Mouse (Mus musculus) MEL (cell line): ENCODE data around the gene Galnt10. TPM values are rescaled to one million over a fixed set of nuclear protein-coding genes. Genes with fewer than 3 reads are reported as not detected.
A peak's percentile ranks its signal among the peaks of the same experiment; 100 is the strongest.

Experiments used
- DNase-seq: peaks from one replicate; pipeline ENCODE4 v3.0.0; 2011; ENCODE audit warnings: low read depth, low spot score
- H3K27ac ChIP-seq: 2 replicates; pipeline ENCODE4 v1.5.1; 2012; ENCODE audit warnings: low read depth, mild to moderate bottlenecking, control low read depth, low read length, moderate library complexity; ENCODE audit not compliant: control insufficient read depth
- H3K27me3 ChIP-seq, 2 experiments: fragments of 150-350 bp in 1 of 2; sonication (generic) in 1 of 2; 2 replicates each; pipeline ENCODE4 v1.6.1; 2012; ENCODE audit warnings: low read length in 2 of 2, mild to moderate bottlenecking in 2 of 2, improper control_type of control experiment in 1 of 2, moderate library complexity in 1 of 2; ENCODE audit not compliant: insufficient read depth in 2 of 2, control insufficient read depth in 1 of 2
- H3K36me3 ChIP-seq, 2 experiments: 2 replicates each; pipeline ENCODE4 v1.6.1; 2012 to 2014; ENCODE audit warnings: low read length in 2 of 2, improper control_type of control experiment in 1 of 2, inconsistent platforms in 1 of 2, mild to moderate bottlenecking in 1 of 2; ENCODE audit not compliant: insufficient read depth in 2 of 2, control insufficient read depth in 1 of 2
- H3K4me1 ChIP-seq, 2 experiments: fragments of 150-350 bp in 1 of 2; sonication (generic) in 1 of 2; 2 replicates each; pipeline ENCODE4 v1.6.1; 2012; ENCODE audit warnings: low read length in 2 of 2, improper control_type of control experiment in 1 of 2, mild to moderate bottlenecking in 1 of 2; ENCODE audit not compliant: insufficient read depth in 2 of 2, control insufficient read depth in 1 of 2
- H3K4me3 ChIP-seq, 2 experiments: fragments of 150-350 bp in 1 of 2; sonication (generic) in 1 of 2; 2 replicates each; pipeline ENCODE4 v1.5.1; 2012; ENCODE audit warnings: low read depth in 2 of 2, low read length in 2 of 2, mild to moderate bottlenecking in 2 of 2, moderate library complexity in 2 of 2, control low read depth in 1 of 2, improper control_type of control experiment in 1 of 2; ENCODE audit not compliant: control insufficient read depth in 1 of 2, insufficient read depth in 1 of 2
- H3K79me2 ChIP-seq: 2 replicates; pipeline ENCODE4 v1.6.1; 2012; ENCODE audit warnings: mild to moderate bottlenecking, low read length, moderate library complexity; ENCODE audit not compliant: control insufficient read depth, poor library complexity, insufficient read depth
- H3K9ac ChIP-seq: 2 replicates; pipeline ENCODE4 v1.6.1; 2012; ENCODE audit warnings: low read depth, mild to moderate bottlenecking, control low read depth, low read length, moderate library complexity; ENCODE audit not compliant: control insufficient read depth, poor library complexity, severe bottlenecking
- H3K9me3 ChIP-seq: fragments of 150-350 bp; sonication (generic); replicated peaks from 2 replicates; pipeline ENCODE4 v1.6.1; 2012; ENCODE audit warnings: mild to moderate bottlenecking, low read length, improper control_type of control experiment, moderate library complexity; ENCODE audit not compliant: insufficient read depth
- CHD2 ChIP-seq: IDR thresholded peaks from 2 replicates; pipeline ENCODE4 v1.6.1; 2011; ENCODE audit warnings: low read length, improper control_type of control experiment
- E2F4 ChIP-seq: IDR thresholded peaks from 2 replicates; pipeline ENCODE4 v1.6.1; 2011; ENCODE audit warnings: low read depth, low read length, improper control_type of control experiment, borderline replicate concordance
- ELF1 ChIP-seq: IDR thresholded peaks from 2 replicates; pipeline ENCODE4 v1.6.1; 2014; ENCODE audit warnings: low read depth, mild to moderate bottlenecking, inconsistent platforms, low read length, improper control_type of control experiment, moderate library complexity
- EP300 ChIP-seq, 2 experiments: IDR thresholded peaks; 2 replicates each; pipeline ENCODE4 v1.6.1; 2011; ENCODE audit warnings: improper control_type of control experiment in 2 of 2, low read length in 2 of 2, low read depth in 1 of 2, mild to moderate bottlenecking in 1 of 2
- ETS1 ChIP-seq: IDR thresholded peaks from 2 replicates; pipeline ENCODE4 v1.6.1; 2012; ENCODE audit warnings: low read depth, mild to moderate bottlenecking, inconsistent platforms, low read length, improper control_type of control experiment, moderate library complexity
- GABPA ChIP-seq: IDR thresholded peaks from 2 replicates; pipeline ENCODE4 v1.6.1; 2012; ENCODE audit warnings: low read depth, mild to moderate bottlenecking, inconsistent platforms, low read length, improper control_type of control experiment, moderate library complexity
- HCFC1 ChIP-seq: IDR thresholded peaks from 2 replicates; pipeline ENCODE4 v1.6.1; 2012; ENCODE audit warnings: low read depth, mild to moderate bottlenecking, inconsistent platforms, low read length, improper control_type of control experiment, moderate library complexity
- JUND ChIP-seq: IDR thresholded peaks from 2 replicates; pipeline ENCODE4 v1.6.1; 2011; ENCODE audit warnings: low read depth, mild to moderate bottlenecking, improper control_type of control experiment, low read length
- KAT2A ChIP-seq: conservative IDR thresholded peaks from 2 replicates; pipeline ENCODE4 v1.6.1; 2012; ENCODE audit warnings: low read depth, low read length, improper control_type of control experiment, inconsistent platforms
- MAX ChIP-seq: IDR thresholded peaks from 2 replicates; pipeline ENCODE4 v1.6.1; 2011; ENCODE audit warnings: low read length, improper control_type of control experiment
- MAZ ChIP-seq: IDR thresholded peaks from 2 replicates; pipeline ENCODE4 v1.6.1; 2012; ENCODE audit warnings: low read depth, mild to moderate bottlenecking, inconsistent platforms, low read length, improper control_type of control experiment
- MXI1 ChIP-seq: IDR thresholded peaks from 2 replicates; pipeline ENCODE4 v1.6.1; 2011; ENCODE audit warnings: mild to moderate bottlenecking, low read depth, low read length, improper control_type of control experiment
- MYB ChIP-seq: IDR thresholded peaks from 2 replicates; pipeline ENCODE4 v1.6.1; 2011; ENCODE audit warnings: mild to moderate bottlenecking, low read depth, low read length, improper control_type of control experiment
- MYC ChIP-seq: IDR thresholded peaks from 2 replicates; pipeline ENCODE4 v1.6.1; 2011; ENCODE audit warnings: low read depth, mild to moderate bottlenecking, low read length, improper control_type of control experiment, moderate library complexity
- NELFE ChIP-seq: IDR thresholded peaks from 2 replicates; pipeline ENCODE4 v1.6.1; 2011; ENCODE audit warnings: low read depth, low read length, improper control_type of control experiment
- POLR2A ChIP-seq, 2 experiments: IDR thresholded peaks; 2 replicates each; pipeline ENCODE4 v1.6.1; 2011 to 2012; ENCODE audit warnings: low read length in 2 of 2, mild to moderate bottlenecking in 2 of 2, control low read depth in 1 of 2, improper control_type of control experiment in 1 of 2, low read depth in 1 of 2, moderate library complexity in 1 of 2; ENCODE audit not compliant: control insufficient read depth in 1 of 2, insufficient read depth in 1 of 2, poor library complexity in 1 of 2
- POLR2AphosphoS2 ChIP-seq: IDR thresholded peaks from 2 replicates; pipeline ENCODE4 v1.6.1; 2011; ENCODE audit warnings: low read length, improper control_type of control experiment
- RCOR1 ChIP-seq: IDR thresholded peaks from 2 replicates; pipeline ENCODE4 v1.6.1; 2012; ENCODE audit warnings: low read depth, mild to moderate bottlenecking, inconsistent platforms, low read length, improper control_type of control experiment
- SIN3A ChIP-seq: IDR thresholded peaks from 2 replicates; pipeline ENCODE4 v1.6.1; 2012; ENCODE audit warnings: low read length, improper control_type of control experiment, inconsistent platforms
- SMC3 ChIP-seq: IDR thresholded peaks from 2 replicates; pipeline ENCODE4 v1.6.1; 2011; ENCODE audit warnings: low read depth, low read length, improper control_type of control experiment
- TAL1 ChIP-seq: IDR thresholded peaks from 2 replicates; pipeline ENCODE4 v1.6.1; 2012; ENCODE audit warnings: mild to moderate bottlenecking, inconsistent platforms, low read length, moderate library complexity, mixed read lengths
- TBP ChIP-seq: IDR thresholded peaks from 2 replicates; pipeline ENCODE4 v1.8.0; 2011; ENCODE audit warnings: low read depth, low read length, improper control_type of control experiment
- TCF12 ChIP-seq: IDR thresholded peaks from 2 replicates; pipeline ENCODE4 v1.6.1; 2014; ENCODE audit warnings: low read depth, mild to moderate bottlenecking, inconsistent platforms, low read length, improper control_type of control experiment, moderate library complexity
- UBTF ChIP-seq: IDR thresholded peaks from 2 replicates; pipeline ENCODE4 v1.6.1; 2012; ENCODE audit warnings: low read depth, mild to moderate bottlenecking, inconsistent platforms, low read length, improper control_type of control experiment, moderate library complexity, borderline replicate concordance; ENCODE audit not compliant: insufficient read depth
- ZKSCAN1 ChIP-seq: IDR thresholded peaks from 2 replicates; pipeline ENCODE4 v1.6.1; 2012; ENCODE audit warnings: low read depth, mild to moderate bottlenecking, inconsistent platforms, low read length, improper control_type of control experiment, moderate library complexity
- ZMIZ1 ChIP-seq: IDR thresholded peaks from 2 replicates; pipeline ENCODE4 v1.6.1; 2012; ENCODE audit warnings: low read depth, mild to moderate bottlenecking, inconsistent platforms, low read length, improper control_type of control experiment, moderate library complexity
- ZNF384 ChIP-seq: IDR thresholded peaks from 2 replicates; pipeline ENCODE4 v1.6.1; 2012; ENCODE audit warnings: low read depth, mild to moderate bottlenecking, inconsistent platforms, low read length, improper control_type of control experiment
- polyA plus RNA-seq, 2 experiments: library from polyadenylated mRNA; stranded (reverse) in 1 of 2; unstranded in 1 of 2; fragments of >175 nt in 1 of 2; fragments of >200 nt in 1 of 2; gene quantifications; 2 replicates each; pipeline versions ENCODE4 v1.2.1 to v1.2.4; 2012; ENCODE audit warnings: low replicate concordance in 2 of 2, low read depth in 1 of 2; ENCODE audit not compliant: insufficient read length in 2 of 2, insufficient read depth in 1 of 2, missing spikeins in 1 of 2
- total RNA-seq: library from RNA; depleted of rRNA; stranded (reverse); fragments of 300-350 nt; gene quantifications from 2 replicates; pipeline ENCODE4 v1.2.3, GENCODE M21; 2012

The Galnt10 gene
- total and polyA plus RNA-seq, 3 experiments: 26.7 to 27.4 TPM; not detected in 1

DNA sequence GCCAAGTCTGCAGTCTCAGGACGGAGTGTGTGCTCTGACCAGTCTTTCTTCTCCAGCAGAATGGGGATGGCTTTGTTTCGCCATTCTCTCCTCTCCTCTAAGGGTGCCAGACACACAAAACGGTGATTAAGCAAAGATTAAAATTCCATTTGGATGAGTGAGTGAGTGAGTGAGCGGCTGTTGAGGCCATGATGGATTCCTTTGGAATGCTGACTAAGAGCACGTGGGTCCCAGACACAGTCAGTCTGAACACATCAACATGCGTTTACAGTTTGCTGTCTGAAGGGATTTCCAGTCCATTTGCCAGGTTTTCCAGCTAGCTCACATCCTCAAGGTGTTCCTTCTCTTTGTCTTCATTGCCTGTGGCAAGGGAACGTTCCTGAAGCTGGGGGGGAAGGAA is 74.4 kb downstream of the Galnt10 start:
- Histone ChIP-seq H3K79me2 (no peaks in the 10 kb centered on the region), H3K27me3 (no peaks in the 10 kb centered on the region)
- DNase-seq: no peak
- TF ChIP-seq JUND (no peak), SIN3A (no peak), HCFC1 (no peak), ZKSCAN1 (no peak), E2F4 (no peak), TAL1 (no peak), NELFE (no peak), KAT2A (no peak)
- TF ChIP-seq, all 39 proteins: peak for 0
- no peak overlapping the region for H3K27ac ChIP-seq
- H3K4me1 ChIP-seq: no peaks in the 10 kb centered on the region
- H3K4me3 ChIP-seq: no peak overlapping the region
- no peaks in the 10 kb centered on the region for H3K36me3 ChIP-seq
- no peak overlapping the region for H3K9ac ChIP-seq
- H3K9me3 ChIP-seq: no peaks in the 10 kb centered on the region

DNA sequence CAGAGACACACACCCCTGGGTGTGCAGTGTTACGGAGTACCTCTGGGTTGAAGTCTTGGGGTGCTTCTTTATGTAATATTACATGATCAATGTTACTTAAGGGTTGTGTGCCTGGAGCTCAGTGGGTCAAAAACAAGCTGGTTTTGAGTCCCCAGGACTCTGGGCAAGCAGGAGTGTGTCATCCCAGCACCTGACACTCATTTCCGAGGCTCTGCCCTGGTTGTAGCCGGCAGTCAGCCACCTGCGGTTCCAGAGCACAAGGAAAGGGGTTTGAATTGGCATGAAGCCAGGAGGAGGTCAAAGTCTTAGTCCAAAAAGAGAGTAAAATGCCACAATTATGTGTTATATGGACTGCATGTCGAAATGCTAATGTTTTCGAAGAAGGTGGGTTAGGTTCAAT is 74.8 kb downstream of the Galnt10 start:
- H3K9me3 ChIP-seq: no peaks in the 10 kb centered on the region
- H3K9ac ChIP-seq: no peak overlapping the region
- no peak overlapping the region for H3K4me3 ChIP-seq
- TF ChIP-seq JUND (no peak), MAZ (no peak), MAX (no peak), TCF12 (no peak), MYB (no peak)
- H3K4me1 ChIP-seq: no peaks in the 10 kb centered on the region
- no peaks in the 10 kb centered on the region for H3K79me2 ChIP-seq
- no peak for DNase-seq
- no peaks in the 10 kb centered on the region for H3K27me3 ChIP-seq
- H3K27ac ChIP-seq: no peak overlapping the region
- H3K36me3 ChIP-seq: no peaks in the 10 kb centered on the region

DNA sequence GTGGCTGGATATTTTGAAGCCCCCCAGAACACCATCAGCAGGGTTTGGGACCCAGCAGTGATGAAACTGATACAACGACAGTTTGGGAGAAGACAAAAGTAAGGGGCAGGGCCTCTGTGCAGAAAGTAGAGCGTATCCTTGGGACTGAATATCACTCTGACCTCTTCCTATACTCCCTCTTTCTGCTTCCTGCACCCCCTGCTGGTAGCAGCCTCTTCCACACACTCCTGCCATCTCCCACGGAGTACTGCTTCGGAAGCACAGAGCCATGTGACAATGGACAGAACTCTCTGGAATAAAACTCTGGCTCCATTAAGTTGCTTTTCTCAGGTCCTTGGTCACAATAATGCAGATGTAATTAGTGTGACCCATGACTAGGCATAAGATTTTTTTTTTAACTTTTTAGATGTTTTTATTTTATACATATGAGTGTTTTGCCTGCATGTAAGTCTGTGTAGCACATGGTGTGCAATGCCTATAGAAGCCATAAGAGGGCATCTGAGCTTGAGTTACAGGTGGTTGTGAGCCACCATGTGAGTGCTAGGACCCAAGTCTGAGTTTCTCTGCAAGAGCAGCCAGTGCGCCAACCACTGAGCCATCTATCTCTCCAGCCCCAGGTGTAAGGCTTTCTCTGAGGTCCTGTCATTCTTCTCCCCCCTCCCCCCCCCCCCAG is 79.7 kb downstream of the Galnt10 start:
- H3K79me2 ChIP-seq: no peaks in the 10 kb centered on the region
- H3K9ac ChIP-seq: no peak overlapping the region
- no peak overlapping the region for H3K27ac ChIP-seq
- no peaks in the 10 kb centered on the region for H3K9me3 ChIP-seq
- H3K4me1 ChIP-seq: no peaks in the 10 kb centered on the region
- no peak overlapping the region for H3K4me3 ChIP-seq
- DNase-seq: peak; percentile 56
- no peaks in the 10 kb centered on the region for H3K27me3 ChIP-seq
- H3K36me3 ChIP-seq: no peaks in the 10 kb centered on the region; a peak in 2 of 4 replicates
- TF ChIP-seq ETS1 (no peak), CHD2 (no peak), EP300 (IDR thresholded peaks at IDR 0.05; ENCODE audit: low read depth in 1 of 2, low read length in 2 of 2) (no peak), TBP (no peak), HCFC1 (no peak), ZMIZ1 (no peak), ZKSCAN1 (no peak), ELF1 (no peak), TAL1 (no peak), ZNF384 (no peak), GABPA (no peak), MXI1 (no peak), TCF12 (no peak), MYC (peak; percentile 77), POLR2A (IDR thresholded peaks at IDR 0.05; ENCODE audit: control insufficient read depth in 1 of 2, insufficient read depth in 1 of 2, low read depth in 1 of 2, low read length in 2 of 2, poor library complexity in 1 of 2) (no peak), SMC3 (peak; percentile 39; the same call in 1 of the 2 replicates), MAZ (no peak), RCOR1 (no peak), POLR2AphosphoS2 (no peak), UBTF (no peak), KAT2A (no peak)
